In genomic region chr15:25843086-25843991, GRCm38 (mm10) we compare ENCODE assay signal across 7 mouse cellular contexts. TPM values are rescaled to one million over a fixed set of nuclear protein-coding genes. Genes with fewer than 3 reads are reported as not detected.
DNase-seq lines count a peak whose midpoint lies in the region; ATAC-seq lines count a peak whose summit lies in the region.

TSS of gene Retreg1 (plus strand) at chr15:25843180.

- DNase-seq in adrenal gland, postnatal 36 days, result peak; percentile 88 to 89
- peak; percentile 70 for DNase-seq in heart, adult 8-10 months (ENCODE audit: low spot score)
- peak; percentile 83 to 89 for DNase-seq in kidney, adult 8-10 months
- DNase-seq in spleen, adult 18-20 months, result peak; percentile 88 to 90

- peak within 1 kb of the TSS; percentile 74 for H3K4me3 ChIP-seq in embryonic facial prominence, embryonic 12.5 days
- peak within 1 kb of the TSS; percentile 72 for H3K4me3 ChIP-seq in limb, embryonic 15.5 days
- H3K4me3 ChIP-seq in midbrain, embryonic 16.5 days (ENCODE audit: low read depth, low read length), result peak within 1 kb of the TSS; percentile 81

- peak within 1 kb of the TSS; percentile 69 for H3K9ac ChIP-seq in embryonic facial prominence, embryonic 12.5 days
- peak within 1 kb of the TSS; percentile 57 for H3K9ac ChIP-seq in limb, embryonic 15.5 days
- H3K9ac ChIP-seq in midbrain, embryonic 16.5 days (ENCODE audit: low read depth, low read length), result peak within 1 kb of the TSS; percentile 92

- H3K27me3 ChIP-seq in embryonic facial prominence, embryonic 12.5 days, result peaks cover 32% of the 10 kb centered on the region
- H3K27me3 ChIP-seq in limb, embryonic 15.5 days, result peaks cover 14% of the 10 kb centered on the region
- H3K27me3 ChIP-seq in midbrain, embryonic 16.5 days (ENCODE audit: control insufficient read depth, insufficient read depth, low read depth, low read length), result no peaks in the 10 kb centered on the region

- no peaks in the 10 kb centered on the region for H3K9me3 ChIP-seq in embryonic facial prominence, embryonic 12.5 days
- H3K9me3 ChIP-seq in limb, embryonic 15.5 days, result no peaks in the 10 kb centered on the region
- H3K9me3 ChIP-seq in midbrain, embryonic 16.5 days (replicated peaks; ENCODE audit: control insufficient read depth, low read length, poor library complexity, severe bottlenecking), result no peaks in the 10 kb centered on the region

- H3K4me1 ChIP-seq in embryonic facial prominence, embryonic 12.5 days, result peaks cover 6% of the 10 kb centered on the region; the same call in 1 of the 2 replicates
- H3K4me1 ChIP-seq in limb, embryonic 15.5 days, result peaks cover 14% of the 10 kb centered on the region
- H3K4me1 ChIP-seq in midbrain, embryonic 16.5 days (ENCODE audit: control insufficient read depth, insufficient read depth, low read length), result peaks cover 15% of the 10 kb centered on the region; the same call in 1 of the 2 replicates

- 1% methylated on average over 71 of the region's 72 CpGs for WGBS in embryonic facial prominence, embryonic 12.5 days
- WGBS in limb, embryonic 15.5 days, result under 1% methylated on average over 70 of the region's 72 CpGs
- under 1% methylated on average over 51 of the region's 72 CpGs for WGBS in midbrain, embryonic 16.5 days

- H3K36me3 ChIP-seq in embryonic facial prominence, embryonic 12.5 days, result no peaks in the 10 kb centered on the region
- no peaks in the 10 kb centered on the region for H3K36me3 ChIP-seq in limb, embryonic 15.5 days
- H3K36me3 ChIP-seq in midbrain, embryonic 16.5 days (ENCODE audit: control insufficient read depth, insufficient read depth, low read length), result no peaks in the 10 kb centered on the region

- H3K27ac ChIP-seq in embryonic facial prominence, embryonic 12.5 days, result no peak within 1 kb of the TSS
- no peak within 1 kb of the TSS for H3K27ac ChIP-seq in limb, embryonic 15.5 days
- peak within 1 kb of the TSS; percentile 71 for H3K27ac ChIP-seq in midbrain, embryonic 16.5 days (ENCODE audit: low read length)

- peak; percentile 89 for ATAC-seq in embryonic facial prominence, embryonic 12.5 days (ENCODE audit: insufficient number of reproducible peaks, insufficient read depth, low FRiP score, low TSS enrichment)
- ATAC-seq in limb, embryonic 15.5 days (ENCODE audit: insufficient number of reproducible peaks, low FRiP score, low TSS enrichment, low read depth), result peak; percentile 61
- ATAC-seq in midbrain, embryonic 16.5 days, result peak; percentile 87

- H3K4me2 ChIP-seq in embryonic facial prominence, embryonic 12.5 days (replicated peaks), result peak within 1 kb of the TSS; percentile 96
- peak within 1 kb of the TSS; percentile 96 for H3K4me2 ChIP-seq in limb, embryonic 15.5 days
- H3K4me2 ChIP-seq in midbrain, embryonic 16.5 days (ENCODE audit: low read length), result peak within 1 kb of the TSS; percentile 94

RNA-seq across cellular contexts. Expression of gene Retreg1, which starts in this region (rescaled TPM):
- total RNA-seq in adrenal gland, postnatal 36 days (2021), result 10 to 100 TPM; 27.3 to 49.5 TPM
- polyA plus RNA-seq in embryonic facial prominence, embryonic 12.5 days (2016; fragmentation: Nextera tagmentation; extraction: Ambion mirVana), result 4.5 and 4.6 TPM in 2 replicates
- total RNA-seq in heart, adult 8-10 months (2022), result 100 to 1,000 TPM; 197 to 344 (median 283) TPM
- polyA plus RNA-seq in limb, embryonic 15.5 days (2015; fragmentation: Nextera tagmentation; extraction: Ambion mirVana), result 5.1 and 7.5 TPM in 2 replicates
- polyA plus RNA-seq in midbrain, embryonic 16.5 days (2015; fragmentation: Nextera tagmentation; extraction: Ambion mirVana), result 16.1 and 18.4 TPM in 2 replicates
